Mouse (Mus musculus): ENCODE data around the gene Tmem209. TPM values are rescaled to one million over a fixed set of nuclear protein-coding genes. Genes with fewer than 3 reads are reported as not detected.

Tmem209 gene
- 13.0 and 13.7 TPM in 2 replicates for polyA plus RNA-seq (2015; fragmentation: Nextera tagmentation; extraction: Ambion mirVana)

- peak; percentile 99 for ATAC-seq (ENCODE audit: low FRiP score, low TSS enrichment)
- peak within 1 kb of the TSS; percentile 76 for H3K9ac ChIP-seq (ENCODE audit: low read length)
- no peaks in the 10 kb centered on the region for H3K27me3 ChIP-seq (ENCODE audit: control insufficient read depth, insufficient read depth, low read length)
- peak; percentile 100 for DNase-seq (ENCODE audit: low spot score)
- H3K36me3 ChIP-seq (ENCODE audit: control insufficient read depth, insufficient read depth, low read length), result peaks cover 3% of the 10 kb centered on the region; the same call in 1 of the 2 replicates
- H3K4me2 ChIP-seq (replicated peaks; ENCODE audit: low read depth), result peak within 1 kb of the TSS; percentile 65
- no peaks in the 10 kb centered on the region for H3K9me3 ChIP-seq (ENCODE audit: control insufficient read depth, low read length)
- WGBS, result under 1% methylated on average over 37 of the region's 37 CpGs
- peak within 1 kb of the TSS; percentile 92 for H3K27ac ChIP-seq (replicated peaks)
- peaks cover 4% of the 10 kb centered on the region for H3K4me1 ChIP-seq (replicated peaks; ENCODE audit: control insufficient read depth, insufficient read depth)
- H3K4me3 ChIP-seq (ENCODE audit: low read depth, low read length), result peak within 1 kb of the TSS; percentile 56
- TF ChIP-seq CTCF (IDR thresholded peaks at IDR 0.05; ENCODE audit: low read depth) (0 out of 2 replicates have a peak, but pooled peaks have one; percentile 8), EP300 (optimal IDR thresholded peaks at IDR 0.05) (peak; percentile 99)
Measured at GRCm38 (mm10) chr6:30509265-30510239, at the start of gene Tmem209, which contains the start of gene Ssmem1. Gene Tmem209, minus strand, starts transcription at chr6:30509783. Gene Ssmem1, plus strand, starts transcription at chr6:30509849.

DNA sequence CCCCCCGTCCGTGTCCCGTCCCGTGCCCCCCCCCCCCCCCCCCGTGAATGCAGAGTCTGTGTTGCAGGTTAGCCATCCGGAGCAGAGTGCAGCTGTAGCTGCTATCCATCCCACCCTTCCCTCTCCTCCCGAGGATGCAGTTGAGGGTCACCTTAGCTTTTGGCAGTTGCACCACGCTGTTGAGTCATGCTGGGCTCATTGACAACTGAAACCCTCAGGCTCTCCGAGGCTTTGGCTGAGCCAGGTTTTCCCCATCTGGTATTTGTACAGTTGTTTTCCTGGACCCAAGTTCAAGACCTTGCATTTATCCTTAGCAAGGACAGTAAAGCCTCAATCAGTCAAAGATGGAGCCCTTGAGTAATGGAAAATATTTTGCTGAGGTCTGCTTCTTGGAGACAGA lies 46.5 kb upstream of the Tmem209 start:
- WGBS, result 22% methylated on average over 4 of the region's 9 CpGs
- DNase-seq (ENCODE audit: low spot score) (no peak), ATAC-seq (ENCODE audit: low FRiP score, low TSS enrichment) (peak; percentile 42; the same call in 1 of the 2 replicates)
- no peaks in the 10 kb centered on the region for H3K36me3 ChIP-seq (ENCODE audit: control insufficient read depth, insufficient read depth, low read length)
- no peak for TF ChIP-seq CTCF (IDR thresholded peaks at IDR 0.05; ENCODE audit: low read depth)
- TF ChIP-seq EP300 (optimal IDR thresholded peaks at IDR 0.05), result no peak
- H3K9ac ChIP-seq (ENCODE audit: low read length), result no peak overlapping the region
- H3K4me1 ChIP-seq (replicated peaks; ENCODE audit: control insufficient read depth, insufficient read depth), result no peaks in the 10 kb centered on the region
- H3K4me2 ChIP-seq (replicated peaks; ENCODE audit: low read depth), result no peak overlapping the region
- H3K27me3 ChIP-seq (ENCODE audit: control insufficient read depth, insufficient read depth, low read length), result no peaks in the 10 kb centered on the region
- H3K4me3 ChIP-seq (ENCODE audit: low read depth, low read length), result no peak overlapping the region
- H3K9me3 ChIP-seq (ENCODE audit: control insufficient read depth, low read length), result no peaks in the 10 kb centered on the region
- H3K27ac ChIP-seq (replicated peaks), result no peak overlapping the region

GRCm38 (mm10) chr6:30554621-30555170 lies 45.1 kb upstream of the Tmem209 start:
- Histone ChIP-seq H3K4me3 (ENCODE audit: low read depth, low read length) (no peak overlapping the region), H3K4me1 (replicated peaks; ENCODE audit: control insufficient read depth, insufficient read depth) (no peaks in the 10 kb centered on the region), H3K9ac (ENCODE audit: low read length) (no peak overlapping the region), H3K36me3 (ENCODE audit: control insufficient read depth, insufficient read depth, low read length) (no peaks in the 10 kb centered on the region), H3K27ac (replicated peaks) (no peak overlapping the region), H3K9me3 (ENCODE audit: control insufficient read depth, low read length) (no peaks in the 10 kb centered on the region), H3K27me3 (ENCODE audit: control insufficient read depth, insufficient read depth, low read length) (no peaks in the 10 kb centered on the region), H3K4me2 (replicated peaks; ENCODE audit: low read depth) (no peak overlapping the region)
- 86% methylated on average over 5 of the region's 5 CpGs for WGBS
- no peak for DNase-seq (ENCODE audit: low spot score)
- ATAC-seq (ENCODE audit: low FRiP score, low TSS enrichment), result no peak
- no peak for TF ChIP-seq EP300 (optimal IDR thresholded peaks at IDR 0.05)
- no peak for TF ChIP-seq CTCF (IDR thresholded peaks at IDR 0.05; ENCODE audit: low read depth)

DNA sequence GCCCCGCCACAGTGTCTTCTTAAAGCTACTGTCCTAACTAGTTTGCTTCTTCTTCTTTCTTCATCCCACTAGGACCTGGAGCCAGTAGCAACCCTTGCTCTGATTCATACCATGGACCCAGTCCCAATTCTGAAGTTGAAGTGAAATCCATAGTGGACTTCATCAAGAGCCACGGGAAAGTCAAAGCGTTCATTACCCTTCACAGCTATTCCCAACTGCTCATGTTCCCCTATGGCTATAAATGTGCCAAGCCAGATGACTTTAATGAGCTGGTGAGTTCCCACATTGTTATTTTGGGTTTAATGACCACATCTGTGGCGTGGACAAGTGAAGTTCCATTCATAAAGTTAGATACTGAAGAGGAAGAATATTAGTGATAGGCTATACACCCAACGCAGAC lies 44.5 kb upstream of the Tmem209 start:
- Histone ChIP-seq H3K4me1 (replicated peaks; ENCODE audit: control insufficient read depth, insufficient read depth) (peaks cover 3% of the 10 kb centered on the region), H3K36me3 (ENCODE audit: control insufficient read depth, insufficient read depth, low read length) (no peaks in the 10 kb centered on the region), H3K27me3 (ENCODE audit: control insufficient read depth, insufficient read depth, low read length) (no peaks in the 10 kb centered on the region), H3K9ac (ENCODE audit: low read length) (no peak overlapping the region), H3K4me3 (ENCODE audit: low read depth, low read length) (no peak overlapping the region), H3K9me3 (ENCODE audit: control insufficient read depth, low read length) (no peaks in the 10 kb centered on the region), H3K4me2 (replicated peaks; ENCODE audit: low read depth) (no peak overlapping the region), H3K27ac (replicated peaks) (no peak overlapping the region)
- 89% methylated on average over 5 of the region's 5 CpGs for WGBS
- DNase-seq (ENCODE audit: low spot score) (no peak), ATAC-seq (ENCODE audit: low FRiP score, low TSS enrichment) (no peak)
- no peak for TF ChIP-seq CTCF (IDR thresholded peaks at IDR 0.05; ENCODE audit: low read depth)
- no peak for TF ChIP-seq EP300 (optimal IDR thresholded peaks at IDR 0.05)

GRCm38 (mm10) chr6:30553381-30554010 lies 43.9 kb upstream of the Tmem209 start:
- Histone ChIP-seq H3K36me3 (ENCODE audit: control insufficient read depth, insufficient read depth, low read length) (no peaks in the 10 kb centered on the region), H3K4me1 (replicated peaks; ENCODE audit: control insufficient read depth, insufficient read depth) (peaks cover 5% of the 10 kb centered on the region), H3K4me2 (replicated peaks; ENCODE audit: low read depth) (no peak overlapping the region), H3K27ac (replicated peaks) (no peak overlapping the region), H3K9me3 (ENCODE audit: control insufficient read depth, low read length) (no peaks in the 10 kb centered on the region), H3K4me3 (ENCODE audit: low read depth, low read length) (no peak overlapping the region), H3K9ac (ENCODE audit: low read length) (no peak overlapping the region), H3K27me3 (ENCODE audit: control insufficient read depth, insufficient read depth, low read length) (no peaks in the 10 kb centered on the region)
- no peak for TF ChIP-seq EP300 (optimal IDR thresholded peaks at IDR 0.05)
- no peak for TF ChIP-seq CTCF (IDR thresholded peaks at IDR 0.05; ENCODE audit: low read depth)
- ATAC-seq (ENCODE audit: low FRiP score, low TSS enrichment), result no peak
- 80% methylated on average over 7 of the region's 7 CpGs for WGBS
- DNase-seq (ENCODE audit: low spot score), result no peak

Measured in stomach, postnatal 0 days (tissue).